Mouse (Mus musculus): ENCODE measurements around the gene Lgals9.
"Not testable (repeated sequence)": the region's sequence is repeated elsewhere in the genome, so short reads cannot be mapped to it uniquely, and the experiment has no call there.

The Lgals9 gene

DNA sequence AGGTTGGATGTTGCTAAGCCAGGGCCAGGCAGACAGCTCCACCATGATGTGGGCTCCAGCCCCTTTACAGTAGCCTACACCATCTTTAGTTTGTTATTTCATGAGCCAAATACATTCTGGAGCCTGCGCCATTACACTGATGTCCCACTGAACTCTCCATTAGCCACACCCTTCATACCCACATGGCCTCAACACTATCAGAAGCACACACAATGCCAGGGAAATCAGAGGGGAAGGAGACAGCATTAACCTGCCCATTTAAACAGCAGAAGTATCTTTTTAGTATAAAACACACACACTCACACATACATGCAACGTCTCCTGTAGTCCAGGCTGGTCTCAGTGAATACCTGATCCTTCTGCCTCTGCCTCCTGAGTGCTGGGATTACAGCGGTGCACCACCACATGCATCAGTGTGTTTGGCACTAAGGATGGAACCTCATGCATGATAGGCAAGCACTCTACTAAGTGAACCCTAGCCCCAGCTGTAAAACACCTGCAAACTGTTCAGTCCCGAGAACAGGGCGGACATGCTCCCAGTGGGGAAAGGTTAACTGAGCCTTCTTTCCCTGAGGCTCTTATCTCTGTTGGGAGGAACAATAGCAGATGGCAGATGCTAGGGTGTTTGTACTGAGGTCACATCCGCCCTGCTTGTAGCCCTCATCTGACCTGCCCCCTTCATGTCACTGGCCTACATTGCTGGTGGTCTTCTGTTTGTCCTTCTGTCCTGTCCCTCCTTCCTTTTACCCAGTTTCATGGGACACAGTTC, 23.4 kb upstream of the Lgals9 start:
- in situ Hi-C loops (cut with MboI, MseI) = no loop called here

DNA sequence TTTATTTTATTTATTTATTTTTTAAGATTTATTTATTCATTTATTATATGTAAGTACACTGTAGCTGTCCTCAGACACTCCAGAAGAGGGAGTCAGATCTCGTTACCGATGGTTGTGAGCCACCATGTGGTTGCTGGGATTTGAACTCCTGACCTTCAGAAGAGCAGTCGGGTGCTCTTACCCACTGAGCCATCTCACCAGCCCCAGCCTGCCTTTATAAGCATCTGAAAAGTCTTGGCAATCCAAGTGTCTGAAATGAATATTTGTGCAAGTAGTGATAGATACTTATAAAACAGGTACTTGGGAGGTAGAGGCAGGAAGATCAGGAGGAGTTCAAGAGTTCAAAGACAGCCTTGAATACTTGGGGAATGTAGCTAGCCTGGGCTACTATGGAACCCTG, 22.6 kb upstream of the Lgals9 start:
- in situ Hi-C loops (cut with MboI, MseI) = not testable (repeated sequence)

DNA sequence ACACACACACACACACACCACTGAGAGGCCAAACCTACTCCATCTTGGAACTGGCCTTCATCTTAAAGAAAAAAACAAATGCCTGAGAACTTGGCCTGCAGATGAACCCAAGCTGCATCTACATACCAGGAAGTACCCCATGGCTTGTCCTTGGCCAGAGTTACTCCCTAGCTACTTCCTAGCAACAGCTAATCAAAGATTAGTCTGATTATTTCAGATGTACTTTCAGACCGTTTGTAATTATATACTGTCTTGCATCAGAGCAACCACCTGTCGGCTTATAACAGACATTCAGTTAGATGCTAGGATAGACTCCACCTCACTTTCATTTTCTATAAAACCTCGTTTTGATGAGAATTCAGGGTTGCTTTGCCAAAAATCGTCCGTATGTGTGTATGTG, 21.7 kb upstream of the Lgals9 start:
- in situ Hi-C loops (cut with MboI, MseI) = no loop called here

DNA sequence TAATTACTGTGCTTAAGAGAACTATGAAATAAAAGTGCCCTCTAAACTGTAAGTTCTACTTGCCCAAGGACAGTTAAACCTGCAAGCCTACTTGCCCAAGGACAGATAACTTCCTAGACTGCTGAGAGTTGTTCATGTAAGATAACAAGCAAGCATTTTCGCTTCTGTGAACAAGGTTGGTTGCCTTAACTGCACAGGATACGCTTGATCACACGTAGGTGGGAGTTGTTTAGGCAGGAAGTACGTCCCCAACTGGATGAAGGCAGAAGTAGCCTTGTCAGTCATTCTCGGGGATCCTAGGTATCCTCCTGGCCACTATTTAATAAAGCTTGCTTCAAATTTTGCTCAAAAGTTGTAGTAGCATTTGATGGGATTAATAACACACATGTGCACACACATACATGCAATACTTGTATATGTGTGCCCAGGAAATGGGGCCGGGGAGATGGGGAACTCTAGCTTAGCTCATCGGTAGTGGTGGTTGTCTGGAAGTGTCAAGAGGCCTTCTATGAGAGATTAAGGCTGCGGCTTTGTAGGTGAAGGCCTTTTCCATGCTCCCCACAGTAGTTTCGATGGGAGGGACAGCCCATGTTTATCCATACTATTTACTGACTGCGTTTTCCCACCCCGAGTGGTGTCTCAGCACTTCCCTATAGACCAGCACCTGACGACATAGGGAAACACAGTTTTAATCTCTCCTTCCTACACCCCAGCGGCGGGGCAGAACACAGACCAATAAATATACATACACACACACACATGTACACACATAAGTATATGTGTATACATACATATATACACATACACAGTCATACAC, 21.0 kb upstream of the Lgals9 start:
- in situ Hi-C loops (cut with MboI, MseI) = no loop called here

DNA sequence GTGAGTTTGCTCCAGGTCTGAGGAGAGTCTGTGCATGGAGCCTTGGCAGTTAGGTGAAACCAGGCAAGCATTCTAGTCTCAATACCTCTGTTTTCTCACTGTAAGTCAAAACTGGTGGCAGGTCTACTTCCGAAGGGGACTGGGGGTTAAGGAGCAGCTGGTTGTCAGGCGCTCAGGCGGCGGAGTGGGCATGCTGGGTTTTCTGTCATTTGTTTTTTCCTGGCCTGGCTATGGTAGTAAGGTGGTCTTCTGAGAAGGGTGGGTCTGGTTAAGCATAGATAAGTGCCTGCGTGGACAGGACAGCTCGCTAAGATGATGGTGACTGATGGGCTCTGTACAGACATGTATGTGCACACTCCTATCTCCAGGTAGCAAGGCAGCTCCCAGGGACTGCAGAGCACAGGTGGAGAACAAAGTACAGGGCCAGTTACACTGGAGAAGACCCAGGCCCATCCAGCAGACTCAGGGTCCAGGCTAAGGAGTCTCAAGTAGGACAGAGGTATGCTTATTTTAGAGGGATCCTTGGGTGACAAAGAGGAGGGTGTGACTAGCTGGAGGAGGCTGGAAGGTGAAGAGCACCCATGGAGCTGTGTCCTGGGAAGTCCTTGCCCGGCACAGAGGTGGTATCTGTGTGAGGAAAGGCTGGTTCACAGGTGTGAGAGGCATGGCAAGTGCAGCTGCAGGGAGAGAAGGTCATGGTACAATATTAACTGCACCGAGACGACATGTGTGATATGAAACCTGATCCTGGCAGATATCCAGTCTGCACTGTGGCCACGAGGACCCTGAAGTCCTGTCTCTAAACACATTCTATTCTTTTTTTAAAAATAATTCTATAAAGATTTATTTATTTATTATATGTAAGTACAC, 19.3 kb upstream of the Lgals9 start:
- in situ Hi-C loops (cut with MboI, MseI) = no loop called here

DNA sequence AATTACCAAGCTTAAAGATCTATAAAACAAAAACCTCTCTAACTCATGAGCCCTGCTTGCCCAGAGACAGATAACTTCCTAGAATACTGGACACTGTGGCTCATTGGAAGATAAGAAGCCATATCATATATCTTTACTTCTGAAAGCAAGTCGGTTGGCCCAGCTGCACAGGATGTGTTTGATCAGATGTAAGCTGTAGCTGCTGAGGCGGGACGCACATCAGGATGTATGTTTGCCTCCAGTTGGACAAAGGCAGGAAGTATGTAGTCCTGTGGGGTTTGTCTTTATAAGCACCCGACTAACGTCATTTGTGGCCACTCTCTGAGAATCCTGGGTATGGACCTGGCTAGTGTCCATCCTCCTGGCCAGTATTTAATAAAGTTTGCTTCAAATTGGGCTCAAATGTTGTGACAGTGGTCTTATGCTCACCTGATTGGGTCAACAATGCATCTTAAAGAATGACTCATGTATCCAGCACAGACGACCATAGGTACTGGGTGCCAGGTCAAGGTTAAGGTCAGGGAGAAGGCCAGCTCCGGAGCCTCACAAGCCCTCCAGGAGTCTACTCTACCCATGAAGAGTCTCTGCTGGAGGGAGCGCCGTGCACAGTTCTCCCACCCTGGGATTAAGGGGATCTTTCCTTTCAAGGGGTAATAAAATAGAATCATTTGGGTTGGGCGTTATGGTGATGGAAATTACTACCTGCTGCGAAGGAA, 18.5 kb upstream of the Lgals9 start:
- in situ Hi-C loops (cut with MboI, MseI) = no loop called here

DNA sequence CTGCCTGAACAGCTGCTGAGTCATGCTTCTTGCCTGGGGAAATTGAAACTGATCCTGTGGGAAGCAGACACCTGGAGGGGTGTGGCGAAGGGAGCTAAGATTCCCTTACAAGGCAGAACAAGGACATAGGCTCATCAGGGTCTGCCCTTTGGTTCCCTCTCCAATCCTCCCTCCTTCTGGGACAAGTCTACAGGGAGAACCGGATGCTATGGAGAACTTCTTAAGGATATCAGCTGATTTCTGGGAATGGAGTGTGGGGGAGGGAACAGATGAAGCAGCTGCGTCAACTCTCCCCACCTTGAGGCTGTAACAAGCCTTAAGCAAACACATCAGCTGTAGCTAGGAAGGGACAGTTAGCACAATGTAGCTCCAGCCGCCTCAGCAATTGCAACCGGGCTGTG, 17.8 kb upstream of the Lgals9 start:
- in situ Hi-C loops (cut with MboI, MseI) = no loop called here

DNA sequence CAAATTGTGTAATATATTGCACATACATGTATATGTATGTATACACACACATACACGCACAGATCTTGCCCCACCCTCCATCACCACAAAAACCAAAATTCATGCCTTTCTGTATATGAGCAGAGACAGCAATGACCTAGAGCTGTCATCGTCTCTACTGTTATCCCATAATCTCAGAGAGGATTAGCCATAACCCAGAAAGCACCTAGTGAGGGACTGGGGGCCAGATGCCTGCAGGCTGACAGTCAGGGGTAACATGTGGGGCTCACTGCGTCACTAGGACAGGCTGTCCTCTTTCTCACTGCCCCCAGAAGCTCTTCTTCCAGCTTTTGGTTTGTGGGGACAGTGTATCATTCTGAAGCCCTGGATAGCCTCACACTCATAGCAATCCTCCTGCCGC, 17.1 kb upstream of the Lgals9 start:
- in situ Hi-C loops (cut with MboI, MseI) = no loop called here

DNA sequence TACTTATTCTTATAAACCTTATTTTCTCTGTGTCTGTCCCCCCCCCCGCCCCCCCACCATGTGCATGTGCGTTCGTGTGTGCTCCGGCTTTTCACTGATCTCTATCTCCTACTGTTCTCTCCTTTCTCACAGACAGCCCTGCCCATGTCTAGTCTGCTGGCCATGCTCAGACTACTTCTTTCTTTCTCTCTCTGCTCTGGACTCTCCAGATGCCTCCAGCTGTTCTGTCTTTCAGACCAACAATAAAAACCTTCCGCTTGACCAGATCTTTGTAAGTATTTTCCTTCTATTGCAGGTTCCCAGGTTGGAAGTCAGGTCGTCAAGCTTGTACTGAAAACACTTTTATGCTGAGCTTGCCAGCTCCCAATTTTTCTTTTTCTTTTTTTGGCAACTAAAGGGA, 14.4 kb upstream of the Lgals9 start:
- in situ Hi-C loops (cut with MboI, MseI) = no loop called here

DNA sequence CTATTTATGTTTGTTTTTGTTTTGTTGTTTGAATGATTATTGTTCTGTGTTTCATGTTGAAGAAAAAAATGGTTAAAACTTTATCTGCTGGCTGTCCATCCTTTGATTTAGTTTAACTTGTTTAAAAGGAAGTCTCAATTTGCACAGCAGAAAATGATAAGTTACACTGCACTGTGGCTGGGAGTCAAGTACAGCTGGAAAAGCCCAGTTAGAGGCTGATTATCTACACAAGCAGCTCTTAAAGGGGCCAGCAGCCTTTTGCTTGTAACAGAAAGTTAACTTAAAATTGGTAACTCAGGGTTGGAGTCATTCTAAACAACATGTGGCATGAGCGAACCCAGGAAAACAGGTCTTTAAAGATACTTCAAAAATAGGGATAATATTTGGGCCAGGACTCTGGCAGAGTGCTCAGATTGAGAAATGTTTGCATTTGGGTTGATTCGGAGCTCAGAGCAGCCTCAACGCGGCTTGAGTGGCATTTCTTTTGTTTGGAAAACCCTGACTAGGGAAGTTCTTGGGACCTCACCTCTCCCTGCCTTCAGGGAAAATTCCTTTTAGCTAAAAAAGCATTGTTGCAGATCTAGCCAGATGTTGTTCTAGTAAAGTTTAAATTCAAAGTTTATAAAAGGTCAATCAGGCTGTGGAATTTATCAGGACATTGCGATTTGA, 6.3 kb upstream of the Lgals9 start:
- in situ Hi-C loops (cut with MboI, MseI) = not testable (repeated sequence)

DNA sequence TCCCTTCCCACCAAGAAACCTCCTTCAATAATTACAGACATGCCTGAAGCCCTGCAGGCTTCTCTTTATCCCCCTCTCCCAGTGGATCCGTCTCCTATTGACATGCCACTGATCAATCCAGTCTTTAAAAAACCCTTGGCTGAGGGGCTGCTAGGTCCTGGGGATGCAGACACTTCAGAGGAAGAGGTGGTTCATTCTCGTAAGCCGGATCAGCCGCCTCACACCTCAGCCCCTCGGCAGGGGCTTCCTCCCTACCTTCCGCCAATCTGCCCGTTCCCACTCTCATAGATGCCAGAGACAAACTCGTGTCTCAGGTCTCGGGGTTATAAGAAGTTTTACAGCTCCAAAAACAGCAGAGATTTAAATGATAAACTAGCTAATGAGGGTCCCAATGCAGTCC, 5.3 kb upstream of the Lgals9 start:
- in situ Hi-C loops (cut with MboI, MseI) = no loop called here

DNA sequence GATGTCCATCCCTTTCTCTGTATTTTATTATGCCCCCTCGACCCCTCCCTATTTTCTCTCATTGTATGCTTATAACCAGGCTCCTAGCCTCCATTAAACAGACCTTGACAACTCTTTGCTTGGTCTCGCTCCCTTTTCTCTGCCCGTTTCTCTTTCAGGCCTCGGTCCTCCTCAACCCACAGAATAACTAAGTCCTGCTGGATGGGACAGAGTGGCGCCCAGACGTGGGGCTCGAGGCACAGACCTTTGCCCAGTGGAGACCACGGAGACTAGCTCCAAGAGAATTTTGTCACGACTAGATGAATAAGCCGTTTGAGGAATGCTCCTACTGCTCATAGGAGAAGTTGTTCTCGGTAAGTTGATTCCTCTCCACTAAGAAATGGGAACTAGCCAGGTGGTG, 4.5 kb upstream of the Lgals9 start:
- in situ Hi-C loops (cut with MboI, MseI) = not testable (repeated sequence)

DNA sequence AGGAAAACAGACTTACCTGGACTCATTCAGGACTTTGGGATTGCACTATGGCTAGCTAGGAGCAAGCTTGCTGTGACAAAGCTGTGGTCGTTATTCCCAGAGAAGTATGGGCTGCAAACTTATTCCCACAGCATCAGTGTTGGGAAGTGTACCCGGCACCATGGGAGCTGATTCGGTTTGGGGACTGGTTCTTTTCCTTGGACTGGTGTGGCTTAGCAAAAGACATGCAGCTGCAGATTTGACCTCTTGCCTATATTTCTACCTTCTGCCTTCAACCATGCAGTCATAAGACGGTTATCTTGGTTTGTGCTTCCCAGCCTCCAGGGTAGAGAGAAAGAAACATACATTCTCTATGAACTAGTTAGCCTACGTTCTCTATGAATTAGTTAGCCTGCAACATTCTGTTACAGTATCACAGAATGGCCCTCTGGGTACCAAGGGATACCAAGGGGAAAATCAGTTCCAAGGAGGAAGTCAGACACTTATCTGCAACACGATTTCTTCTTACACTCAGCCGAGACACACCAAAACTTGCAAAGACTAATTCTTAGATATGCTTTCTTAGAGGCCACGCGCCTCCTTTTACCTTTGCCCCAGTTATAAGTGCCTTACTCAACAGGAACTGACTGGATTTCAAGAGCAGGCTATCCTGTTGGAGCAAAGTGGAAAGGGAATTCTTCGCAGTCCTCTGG, 1.7 kb upstream of the Lgals9 start:
- in situ Hi-C loops (cut with MboI, MseI) = no loop called here

DNA sequence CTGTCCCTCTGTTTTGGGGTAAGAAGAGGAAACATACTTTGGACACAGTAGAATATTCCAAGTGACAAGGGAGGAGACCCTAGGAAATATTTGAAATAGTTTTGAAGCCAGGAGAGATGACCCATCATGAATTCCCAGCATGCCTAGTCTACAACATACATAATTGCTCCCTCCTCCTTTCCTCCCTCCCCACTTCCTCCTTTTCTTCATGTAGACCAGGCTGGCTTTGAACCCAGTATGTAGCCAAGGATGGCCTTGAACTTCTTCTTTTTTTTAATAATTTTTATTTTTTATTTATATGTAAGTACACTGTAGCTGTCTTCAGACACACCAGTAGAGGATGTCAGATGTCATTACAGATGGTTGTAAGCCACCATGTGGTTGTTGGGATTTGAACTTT, 759 bp upstream of the Lgals9 start:
- in situ Hi-C loops (cut with MboI, MseI) = no loop called here

DNA sequence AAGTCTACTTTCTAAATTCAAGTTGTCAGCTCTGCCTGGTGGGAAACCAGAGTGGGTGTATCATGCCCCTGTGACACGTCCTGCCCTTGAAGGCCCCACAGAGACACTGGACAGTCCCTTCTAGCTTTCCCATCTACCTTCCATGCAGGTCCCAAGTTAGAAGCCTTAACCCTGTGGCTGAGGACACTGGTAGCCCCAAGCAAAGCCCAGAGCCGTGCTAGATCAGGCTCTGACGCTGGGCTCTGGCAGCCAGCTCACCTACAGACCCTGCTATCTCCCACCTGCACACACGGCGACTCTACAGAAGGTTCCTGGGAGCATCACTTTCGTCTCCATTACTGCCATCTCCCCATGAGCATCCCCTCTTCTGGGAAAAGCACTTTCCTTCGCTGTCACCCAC, 1.2 kb downstream of the Lgals9 start:
- in situ Hi-C loops (cut with MboI, MseI) = no loop called here

DNA sequence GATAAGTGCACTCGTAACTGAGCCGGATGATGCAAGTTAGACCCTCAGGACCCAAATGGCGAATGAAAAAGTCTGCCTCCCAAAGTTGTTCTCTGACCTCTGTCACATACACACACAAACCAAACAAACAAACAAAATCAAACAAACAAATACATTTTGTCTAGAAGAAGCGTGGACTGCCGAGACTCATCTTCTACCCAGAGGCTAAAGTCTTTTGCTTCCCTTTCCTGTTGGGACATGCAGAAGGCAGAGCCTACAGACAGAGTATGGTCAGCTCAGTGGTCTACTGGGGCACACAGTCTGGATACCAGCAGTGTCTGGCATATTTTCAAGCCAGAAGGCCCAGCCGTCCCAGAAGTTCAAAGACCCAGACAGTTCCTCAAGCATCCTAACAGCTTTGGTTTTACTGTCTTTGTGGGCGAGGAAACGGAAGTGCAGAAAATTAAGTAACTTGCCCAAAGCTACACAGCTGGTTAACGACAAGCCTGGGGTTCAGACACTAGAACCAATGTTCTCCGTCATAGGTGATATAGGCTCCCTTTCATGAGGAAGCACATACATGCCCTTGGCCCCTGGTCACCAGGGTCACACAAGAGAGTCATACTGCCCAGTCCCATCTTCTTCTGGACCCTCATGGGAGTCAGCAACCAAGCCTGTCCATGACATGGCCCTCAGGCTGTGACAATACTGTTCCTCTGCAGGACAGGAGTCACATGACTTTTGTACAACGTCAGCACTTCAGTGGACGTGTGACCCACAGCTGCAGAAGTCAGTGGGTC, 2.0 kb downstream of the Lgals9 start:
- in situ Hi-C loops (cut with MboI, MseI) = no loop called here

DNA sequence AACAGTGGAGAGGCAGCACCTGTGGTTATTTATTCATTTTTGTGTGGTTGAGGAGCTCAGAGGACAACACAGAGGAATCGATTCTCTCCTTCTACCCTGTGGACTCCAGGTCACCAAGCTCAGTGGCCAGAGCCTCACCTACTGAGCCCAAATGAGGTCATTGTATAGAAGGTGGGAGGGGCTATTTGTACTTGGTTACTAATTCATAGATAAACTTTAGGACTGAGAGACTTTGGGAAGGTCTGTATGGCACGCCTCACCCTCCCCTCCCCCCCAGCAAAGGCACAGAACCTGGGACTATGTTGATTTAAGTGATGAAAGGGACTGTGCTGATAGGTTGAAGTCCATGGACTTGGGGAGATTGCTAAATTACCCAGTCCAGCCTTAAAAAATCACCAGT, 2.7 kb downstream of the Lgals9 start:
- in situ Hi-C loops (cut with MboI, MseI) = no loop called here

DNA sequence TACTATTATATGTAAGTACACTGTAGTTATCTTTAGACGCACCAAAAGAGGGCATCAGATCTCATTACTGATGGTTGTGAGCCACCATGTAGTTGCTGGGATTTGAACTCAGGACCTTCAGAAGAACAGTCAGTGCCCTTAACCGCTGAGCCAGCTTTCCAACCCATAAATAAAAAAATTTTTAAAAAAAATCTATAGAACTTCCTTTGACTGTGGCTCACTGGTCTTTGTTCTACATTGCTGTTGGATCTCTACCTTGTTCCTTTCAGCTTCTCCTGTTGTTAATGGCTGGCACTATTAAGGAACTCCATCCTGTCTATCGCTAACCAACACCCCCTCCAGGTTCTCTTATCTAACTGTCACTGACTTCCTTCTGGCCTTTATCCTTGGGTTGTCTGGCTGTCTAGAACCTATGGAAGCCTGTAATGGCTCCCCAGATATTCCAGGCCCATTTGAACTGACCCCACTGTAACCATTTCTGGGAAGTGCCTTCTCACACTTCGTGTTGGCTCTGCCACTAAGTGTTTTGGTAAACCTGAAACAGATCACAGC, 4.6 kb downstream of the Lgals9 start:
- in situ Hi-C loops (cut with MboI, MseI) = no loop called here

Measured in T-helper 1 cell (primary cell).